Mouse (Mus musculus) G1E (cell line): ENCODE data around the gene Efcab6.

Source experiments
- CTCF ChIP-seq: IDR thresholded peaks from 2 replicates; pipeline ENCODE4 v1.5.1; 2012; ENCODE audit warnings: low read depth, low read length, inconsistent platforms, mixed read lengths
- GATA1 ChIP-seq: IDR thresholded peaks from 2 replicates; pipeline ENCODE4 v1.6.1; 2012; ENCODE audit warnings: borderline replicate concordance, low read length, inconsistent platforms, mixed read lengths
- GATA2 ChIP-seq: IDR thresholded peaks from 2 replicates; pipeline ENCODE4 v1.6.1; 2012; ENCODE audit warnings: low read depth, low read length, inconsistent platforms, borderline replicate concordance
- TAL1 ChIP-seq: conservative IDR thresholded peaks from 2 replicates; pipeline ENCODE4 v1.6.1; 2012; ENCODE audit warnings: low read depth, low read length, inconsistent platforms, mixed read lengths

DNA sequence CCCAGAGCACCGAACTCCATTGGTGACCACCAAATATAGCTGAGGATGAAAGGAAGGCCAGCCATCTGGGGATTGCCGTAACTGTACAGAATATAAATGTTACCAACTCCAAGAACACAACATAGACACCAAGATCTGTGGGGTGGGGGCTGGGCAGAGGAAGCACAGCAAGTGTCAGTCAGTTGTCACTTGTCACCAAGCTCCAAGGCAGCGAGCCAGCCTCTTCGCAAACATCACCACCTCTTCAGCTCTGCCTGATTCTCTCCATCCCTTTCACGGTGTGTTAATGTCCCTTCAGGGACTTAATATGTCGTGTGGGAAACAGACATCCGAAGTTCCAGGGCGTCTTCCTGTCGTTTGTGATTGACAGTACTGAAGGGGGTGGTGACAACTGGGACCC lies 93.0 kb downstream of the Efcab6 start:
- no peak for TF ChIP-seq TAL1
- no peak for TF ChIP-seq CTCF
- no peak for TF ChIP-seq GATA1
- no peak for TF ChIP-seq GATA2
